Mouse (Mus musculus): ENCODE results near the gene Atp8b2.

The Atp8b2 gene

GRCm38 (mm10) chr3:89932925-89933324 lies 30.4 kb downstream of the Atp8b2 start:
- TF ChIP-seq GATA4 (IDR thresholded peaks at IDR 0.05; ENCODE audit: insufficient replicate concordance, low read length), result no peak

GRCm38 (mm10) chr3:89928956-89929355 lies 34.4 kb downstream of the Atp8b2 start:
- TF ChIP-seq GATA4 (IDR thresholded peaks at IDR 0.05; ENCODE audit: insufficient replicate concordance, low read length), result no peak

GRCm38 (mm10) chr3:89926440-89926839 lies 36.9 kb downstream of the Atp8b2 start:
- no peak for TF ChIP-seq GATA4 (IDR thresholded peaks at IDR 0.05; ENCODE audit: insufficient replicate concordance, low read length)

- no peak for TF ChIP-seq GATA4 (IDR thresholded peaks at IDR 0.05; ENCODE audit: insufficient replicate concordance, low read length)
Measured at GRCm38 (mm10) chr3:89920711-89921110, 42.6 kb downstream of the Atp8b2 start.

GRCm38 (mm10) chr3:89917408-89917807 lies 45.9 kb downstream of the Atp8b2 start:
- no peak for TF ChIP-seq GATA4 (IDR thresholded peaks at IDR 0.05; ENCODE audit: insufficient replicate concordance, low read length)

GRCm38 (mm10) chr3:89916622-89917021 lies 46.7 kb downstream of the Atp8b2 start:
- TF ChIP-seq GATA4 (IDR thresholded peaks at IDR 0.05; ENCODE audit: insufficient replicate concordance, low read length), result no peak

GRCm38 (mm10) chr3:89914700-89915099 lies 48.6 kb downstream of the Atp8b2 start:
- TF ChIP-seq GATA4 (IDR thresholded peaks at IDR 0.05; ENCODE audit: insufficient replicate concordance, low read length), result no peak

- TF ChIP-seq GATA4 (IDR thresholded peaks at IDR 0.05; ENCODE audit: insufficient replicate concordance, low read length), result no peak
Measured at GRCm38 (mm10) chr3:89912543-89913391, 50.5 kb downstream of the Atp8b2 start, which contains the start of gene Il6ra. Gene Il6ra, minus strand, starts transcription at chr3:89913196.

GRCm38 (mm10) chr3:89912108-89912542 lies 51.2 kb downstream of the Atp8b2 start:
- TF ChIP-seq GATA4 (IDR thresholded peaks at IDR 0.05; ENCODE audit: insufficient replicate concordance, low read length), result no peak

GRCm38 (mm10) chr3:89911207-89911606 lies 52.1 kb downstream of the Atp8b2 start:
- TF ChIP-seq GATA4 (IDR thresholded peaks at IDR 0.05; ENCODE audit: insufficient replicate concordance, low read length), result no peak

GRCm38 (mm10) chr3:89909703-89910542 lies 53.4 kb downstream of the Atp8b2 start:
- no peak for TF ChIP-seq GATA4 (IDR thresholded peaks at IDR 0.05; ENCODE audit: insufficient replicate concordance, low read length)

GRCm38 (mm10) chr3:89908836-89909235 lies 54.5 kb downstream of the Atp8b2 start:
- TF ChIP-seq GATA4 (IDR thresholded peaks at IDR 0.05; ENCODE audit: insufficient replicate concordance, low read length), result no peak

- no peak for TF ChIP-seq GATA4 (IDR thresholded peaks at IDR 0.05; ENCODE audit: insufficient replicate concordance, low read length)
Measured at GRCm38 (mm10) chr3:89907846-89908245, 55.5 kb downstream of the Atp8b2 start.

- no peak for TF ChIP-seq GATA4 (IDR thresholded peaks at IDR 0.05; ENCODE audit: insufficient replicate concordance, low read length)
Measured at GRCm38 (mm10) chr3:89899511-89899908, 63.8 kb downstream of the Atp8b2 start.

- TF ChIP-seq GATA4 (IDR thresholded peaks at IDR 0.05; ENCODE audit: insufficient replicate concordance, low read length), result no peak
Measured at GRCm38 (mm10) chr3:89898870-89899510, 64.3 kb downstream of the Atp8b2 start.

Data from liver, adult (tissue).